Comparison of ENCODE assay signal across 8 mouse cellular contexts in genomic region chr10:128492633-128493311, GRCm38 (mm10). TPM values are rescaled to one million over a fixed set of nuclear protein-coding genes. Genes with fewer than 3 reads are reported as not detected.
A peak's percentile ranks its signal among the peaks of the same experiment; 100 is the strongest.
DNase-seq lines count a peak whose midpoint lies in the region; ATAC-seq and TF ChIP-seq lines count a peak whose summit lies in the region.

No protein-coding gene starts in this region.

- WGBS in intestine, embryonic 16.5 days, result 13% methylated on average over 12 of the region's 12 CpGs
- WGBS in liver, embryonic 12.5 days (ENCODE audit: insufficient replicate concordance), result 24% methylated on average over 12 of the region's 12 CpGs

- no peaks in the 10 kb centered on the region for H3K27me3 ChIP-seq in intestine, embryonic 16.5 days (replicated peaks; ENCODE audit: control insufficient read depth, insufficient read depth, low read length)
- no peaks in the 10 kb centered on the region for H3K27me3 ChIP-seq in liver, embryonic 12.5 days (replicated peaks)

- DNase-seq in 416B (ENCODE audit: low read depth) (peak; percentile 85), MN1 (ENCODE audit: low spot score) (peak; percentile 83)
- peak; percentile 56 for DNase-seq in naive thymus-derived CD4-positive, alpha-beta T cell, adult 2 months (ENCODE audit: low read depth)
- peak; percentile 41 for DNase-seq in thymus, postnatal 14 days

- H3K4me3 ChIP-seq in cortical plate, adult 2 months (ENCODE audit: insufficient read depth, low read length), result peak overlapping the region; percentile 76
- H3K4me3 ChIP-seq in intestine, embryonic 16.5 days (ENCODE audit: low read length), result peak overlapping the region; percentile 87
- H3K4me3 ChIP-seq in liver, embryonic 12.5 days, result peak overlapping the region; percentile 86

- H3K4me2 ChIP-seq in intestine, embryonic 16.5 days (ENCODE audit: low read depth, low read length), result peak overlapping the region; percentile 78
- H3K4me2 ChIP-seq in liver, embryonic 12.5 days, result peak overlapping the region; percentile 92

- peaks cover 2% of the 10 kb centered on the region for H3K4me1 ChIP-seq in cortical plate, adult 2 months (ENCODE audit: control insufficient read depth, insufficient read depth, low read length)
- H3K4me1 ChIP-seq in intestine, embryonic 16.5 days (ENCODE audit: control insufficient read depth, insufficient read depth, low read length), result peaks cover 28% of the 10 kb centered on the region
- H3K4me1 ChIP-seq in liver, embryonic 12.5 days, result peaks cover 57% of the 10 kb centered on the region

- no peaks in the 10 kb centered on the region for H3K9me3 ChIP-seq in intestine, embryonic 16.5 days (ENCODE audit: control insufficient read depth, low read length)
- H3K9me3 ChIP-seq in liver, embryonic 12.5 days (replicated peaks), result no peaks in the 10 kb centered on the region

- TF ChIP-seq POLR2A in cortical plate, adult 2 months (IDR thresholded peaks at IDR 0.05; ENCODE audit: extremely low read depth, insufficient read depth, low read length), result 0 out of 2 replicates have a peak, but pooled peaks have one; percentile 6

- no peak for TF ChIP-seq CTCF in cortical plate, adult 2 months (IDR thresholded peaks at IDR 0.05; ENCODE audit: extremely low read depth, insufficient read depth, low read length)

- ATAC-seq in granulocyte monocyte progenitor cell, adult 5-6 weeks (replicated peaks; ENCODE audit: poor library complexity, severe bottlenecking), result peak; percentile 45
- ATAC-seq in intestine, embryonic 16.5 days, result peak; percentile 73
- ATAC-seq in liver, embryonic 12.5 days, result peak; percentile 68

- H3K36me3 ChIP-seq in intestine, embryonic 16.5 days (ENCODE audit: control insufficient read depth, insufficient read depth, low read length), result peaks cover 12% of the 10 kb centered on the region
- H3K36me3 ChIP-seq in liver, embryonic 12.5 days, result peaks cover 47% of the 10 kb centered on the region

- H3K9ac ChIP-seq in intestine, embryonic 16.5 days (ENCODE audit: low read depth, low read length), result peak overlapping the region; percentile 95
- peak overlapping the region; percentile 88 for H3K9ac ChIP-seq in liver, embryonic 12.5 days

- H3K27ac ChIP-seq in cortical plate, adult 2 months (ENCODE audit: insufficient read depth, low read length), result peak overlapping the region; percentile 51
- peak overlapping the region; percentile 98 for H3K27ac ChIP-seq in intestine, embryonic 16.5 days (ENCODE audit: low read length)
- H3K27ac ChIP-seq in liver, embryonic 12.5 days, result peak overlapping the region; percentile 90

RNA-seq across cellular contexts. Expression of gene Myl6, which starts 1.2 kb away (rescaled TPM):
- polyA plus RNA-seq in cortical plate, adult 2 months (2012; rRNA removed), result 1,299 and 1,338 TPM in 2 replicates
- 1,019 and 1,105 TPM in 2 replicates for total RNA-seq in granulocyte monocyte progenitor cell, adult 5-6 weeks (2014; fragmentation: Nextera tagmentation)
- total RNA-seq in granulocyte monocyte progenitor cell, adult 5-6 weeks (2017), result 1,278 and 1,308 TPM in 2 replicates
- polyA plus RNA-seq in intestine, embryonic 16.5 days (2015; fragmentation: Nextera tagmentation; extraction: Ambion mirVana), result 1,841 and 1,876 TPM in 2 replicates
- polyA plus RNA-seq in liver, embryonic 12.5 days (2016; fragmentation: Nextera tagmentation; extraction: Ambion mirVana), result 533 and 540 TPM in 2 replicates

RNA-seq across cellular contexts. Expression of gene Myl6b, which starts 5.7 kb away (rescaled TPM):
- 33.7 and 36.7 TPM in 2 replicates for polyA plus RNA-seq in cortical plate, adult 2 months (2012; rRNA removed)
- 10.7 and 13.7 TPM in 2 replicates for total RNA-seq in granulocyte monocyte progenitor cell, adult 5-6 weeks (2014; fragmentation: Nextera tagmentation)
- 1.2 and 1.7 TPM in 2 replicates for total RNA-seq in granulocyte monocyte progenitor cell, adult 5-6 weeks (2017)
- polyA plus RNA-seq in intestine, embryonic 16.5 days (2015; fragmentation: Nextera tagmentation; extraction: Ambion mirVana), result 2.8 TPM in 2 replicates
- polyA plus RNA-seq in liver, embryonic 12.5 days (2016; fragmentation: Nextera tagmentation; extraction: Ambion mirVana), result 1.3 and 1.6 TPM in 2 replicates

RNA-seq across cellular contexts. Expression of gene Esyt1, which starts 32.9 kb away (rescaled TPM):
- 11.6 and 12.0 TPM in 2 replicates for polyA plus RNA-seq in cortical plate, adult 2 months (2012; rRNA removed)
- 89.1 and 90.5 TPM in 2 replicates for total RNA-seq in granulocyte monocyte progenitor cell, adult 5-6 weeks (2014; fragmentation: Nextera tagmentation)
- total RNA-seq in granulocyte monocyte progenitor cell, adult 5-6 weeks (2017), result 78.8 and 97.6 TPM in 2 replicates
- polyA plus RNA-seq in intestine, embryonic 16.5 days (2015; fragmentation: Nextera tagmentation; extraction: Ambion mirVana), result 24.4 and 25.7 TPM in 2 replicates
- 15.0 and 16.0 TPM in 2 replicates for polyA plus RNA-seq in liver, embryonic 12.5 days (2016; fragmentation: Nextera tagmentation; extraction: Ambion mirVana)

RNA-seq across cellular contexts. Expression of gene Smarcc2, which starts 33.7 kb away (rescaled TPM):
- polyA plus RNA-seq in cortical plate, adult 2 months (2012; rRNA removed), result 209 and 223 TPM in 2 replicates
- 90.4 and 113 TPM in 2 replicates for total RNA-seq in granulocyte monocyte progenitor cell, adult 5-6 weeks (2014; fragmentation: Nextera tagmentation)
- total RNA-seq in granulocyte monocyte progenitor cell, adult 5-6 weeks (2017), result 56.4 and 56.9 TPM in 2 replicates
- 46.6 and 51.1 TPM in 2 replicates for polyA plus RNA-seq in intestine, embryonic 16.5 days (2015; fragmentation: Nextera tagmentation; extraction: Ambion mirVana)
- 34.9 and 40.3 TPM in 2 replicates for polyA plus RNA-seq in liver, embryonic 12.5 days (2016; fragmentation: Nextera tagmentation; extraction: Ambion mirVana)

RNA-seq across cellular contexts. Expression of gene Zc3h10, which starts 54.8 kb away (rescaled TPM):
- polyA plus RNA-seq in cortical plate, adult 2 months (2012; rRNA removed), result 11.9 and 12.9 TPM in 2 replicates
- 8.8 and 9.7 TPM in 2 replicates for total RNA-seq in granulocyte monocyte progenitor cell, adult 5-6 weeks (2014; fragmentation: Nextera tagmentation)
- total RNA-seq in granulocyte monocyte progenitor cell, adult 5-6 weeks (2017), result 12.5 and 13.6 TPM in 2 replicates
- polyA plus RNA-seq in intestine, embryonic 16.5 days (2015; fragmentation: Nextera tagmentation; extraction: Ambion mirVana), result 13.3 and 13.6 TPM in 2 replicates
- polyA plus RNA-seq in liver, embryonic 12.5 days (2016; fragmentation: Nextera tagmentation; extraction: Ambion mirVana), result 7.7 and 8.1 TPM in 2 replicates

Comparison
In these comparisons a context has a peak if more than half of its experiments do, and no peak if none do; other contexts are left out.
1. Peak in every context shown above with its lines: DNase-seq, ATAC-seq, H3K4me3 ChIP-seq and H3K27ac ChIP-seq.